Mouse (Mus musculus): Measurements from ENCODE around the gene Ndufaf2.

DNA sequence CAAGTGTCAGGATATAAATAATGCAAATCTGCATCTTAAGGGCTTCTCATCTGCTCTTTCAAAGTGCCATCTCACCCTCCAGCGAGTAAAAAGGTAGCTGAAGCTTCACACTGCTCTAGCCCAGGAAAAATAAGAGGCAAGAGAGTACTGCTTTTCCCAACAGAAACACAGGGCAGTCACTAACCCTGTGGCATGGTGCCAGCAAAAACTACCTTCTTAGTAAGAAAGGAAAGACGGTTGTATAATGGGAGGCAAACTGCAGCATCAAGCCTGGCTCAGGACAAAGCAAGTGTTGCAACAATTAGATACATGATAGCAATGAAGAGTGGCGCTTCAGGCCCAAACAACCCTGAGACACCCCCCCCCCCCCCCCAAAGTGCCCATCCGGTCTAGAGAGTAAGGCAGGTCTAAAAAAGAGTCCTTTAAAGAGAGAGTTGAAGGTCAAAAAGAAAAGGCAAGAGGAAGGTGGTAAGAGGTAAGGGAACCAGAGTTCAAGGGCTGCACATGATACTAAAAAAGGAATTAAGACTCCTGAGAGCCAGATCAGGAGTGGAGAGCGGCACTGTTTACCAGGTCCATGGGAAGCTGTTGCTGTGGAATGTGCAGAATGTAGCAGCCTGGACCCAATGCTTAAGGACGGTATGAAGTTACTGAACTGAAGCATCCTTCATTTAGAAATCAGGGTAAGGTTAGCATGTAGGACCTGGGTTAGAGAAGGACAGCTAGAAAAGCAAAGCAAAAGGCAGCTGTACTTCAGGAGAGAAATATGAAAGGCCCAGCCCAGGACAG is 26.2 kb downstream of the Ndufaf2 start:
- TF ChIP-seq CTCF (IDR thresholded peaks at IDR 0.05; ENCODE audit: control insufficient read depth, insufficient read depth, insufficient replicate concordance, low read depth, low read length) (no peak), POLR2A (IDR thresholded peaks at IDR 0.05; ENCODE audit: control insufficient read depth, low read depth, low read length) (no peak)

Measured in testis, adult 2 months (tissue).